Mouse (Mus musculus) layer of hippocampus, adult 6 months (tissue): ENCODE results near the gene Zfp36l3. TPM values are rescaled to one million over a fixed set of nuclear protein-coding genes. Genes with fewer than 3 reads are reported as not detected.

ENCODE experiments used
- long read RNA-seq, 2 experiments: library from polyadenylated mRNA; unstranded; transcript quantifications; one replicate each; pipeline ENCODE4 v2.0.0; 2019 to 2020
- polyA plus RNA-seq: library from polyadenylated mRNA; unstranded; fragments of <200 nt; fragmentation: Nextera tagmentation; gene quantifications from 2 replicates; pipeline ENCODE4 v1.2.3, GENCODE M21; 2021

Gene Zfp36l3
- not detected in 2 replicates for polyA plus RNA-seq
- long read RNA-seq, experiment 1, partial matches to known transcripts, result 0 of 1 reads
- long read RNA-seq, experiment 1, other reads (novel, unspliced or antisense), result 1 of 1 reads
- long read RNA-seq, experiment 2, result 0 reads

GRCm38 (mm10) chrX:53776276-53776675 lies at the start of gene Zfp36l3:
Zfp36l3 (minus strand) TSS chrX:53776394.

DNA sequence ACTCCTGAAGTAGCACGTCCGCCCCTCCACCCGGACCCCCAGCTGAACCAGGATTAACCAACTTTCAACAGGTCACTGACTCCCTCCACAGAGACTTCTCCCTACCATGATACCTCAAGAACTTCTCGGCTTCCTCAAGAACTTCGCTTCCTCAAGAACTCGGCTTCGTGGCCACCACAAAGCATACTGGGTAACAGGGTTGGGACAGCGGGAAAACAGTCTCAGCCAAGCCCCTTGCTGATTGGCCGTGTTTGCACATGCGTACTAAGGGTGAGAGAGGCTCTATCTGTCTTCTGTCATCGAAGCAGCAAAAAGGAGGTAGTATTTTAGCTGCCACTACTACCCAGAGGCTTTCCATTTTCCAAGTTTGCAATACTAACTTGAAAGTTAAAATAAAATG lies 21.3 kb upstream of the Zfp36l3 start, which contains the start of gene Xlr:
Xlr (minus strand) TSS at position 188 of the 400 bp plus-strand sequence.

DNA sequence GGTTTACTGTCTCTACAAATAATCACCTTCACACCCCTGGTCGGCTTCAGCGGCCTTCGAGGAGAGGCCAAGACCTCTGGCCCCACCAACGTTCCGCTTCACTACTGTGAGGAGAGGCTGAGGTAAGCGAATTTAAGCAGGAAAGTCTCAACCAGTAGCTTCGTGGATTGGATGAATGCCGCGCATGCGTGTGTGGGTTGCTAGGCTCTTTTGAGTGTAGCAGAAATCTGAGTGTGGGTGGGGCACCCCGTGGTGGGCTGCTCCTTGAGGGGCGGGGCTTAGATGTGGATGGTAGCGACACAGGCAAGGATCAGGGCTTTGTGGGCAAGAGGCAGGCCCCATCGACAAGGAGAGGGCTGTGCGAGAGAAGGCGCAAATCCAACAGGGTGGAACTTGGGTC lies 18.5 kb downstream of the Zfp36l3 start, which contains the start of gene 1700013H16Rik:
1700013H16Rik (minus strand) TSS at position 96 of the 400 bp plus-strand sequence.

DNA sequence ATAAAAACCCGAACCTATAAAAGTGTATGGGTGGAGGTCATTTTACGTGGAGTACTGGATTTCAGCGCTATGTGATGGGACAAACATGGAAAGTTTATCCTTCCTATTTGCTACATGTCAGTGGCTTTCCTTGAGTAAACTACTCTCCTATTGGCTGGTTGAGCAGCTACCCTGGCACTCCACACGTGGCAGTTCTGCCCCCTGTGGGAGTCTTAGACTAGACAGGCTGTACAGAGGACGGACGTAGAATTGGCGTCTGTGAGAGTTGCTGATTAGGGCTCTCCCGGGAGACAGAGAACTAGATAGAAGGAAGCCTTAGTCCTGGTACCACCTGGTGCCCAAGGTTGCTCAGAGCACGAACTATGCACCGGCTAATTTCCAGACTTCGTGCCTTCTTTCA lies 51.6 kb downstream of the Zfp36l3 start, which contains the start of gene 4930502E18Rik:
4930502E18Rik (plus strand) TSS at position 231 of the 400 bp plus-strand sequence.

Other genes with a start within 250 kb of the Zfp36l3 start
- 279 and 311 TPM in 2 replicates for gene Rtl8c, start 168.4 kb downstream of the Zfp36l3 start, polyA plus RNA-seq
- not detected in 2 replicates for gene Gm14597, start 167.4 kb downstream of the Zfp36l3 start, polyA plus RNA-seq
- 61.4 TPM in 2 replicates for gene Rtl8a, start 132.7 kb downstream of the Zfp36l3 start, polyA plus RNA-seq
- gene Rtl8b, start 106.0 kb downstream of the Zfp36l3 start, polyA plus RNA-seq, result 24.4 and 25.2 TPM in 2 replicates
- gene 4930502E18Rik, start 51.6 kb downstream of the Zfp36l3 start, polyA plus RNA-seq, result 0.25 and 0.58 TPM in 2 replicates
- not detected in 2 replicates for gene 1700013H16Rik, start 18.6 kb downstream of the Zfp36l3 start, polyA plus RNA-seq
- gene Xlr, start 21.3 kb upstream of the Zfp36l3 start, polyA plus RNA-seq, result 3.2 and 3.7 TPM in 2 replicates